In the genomic region with DNA sequence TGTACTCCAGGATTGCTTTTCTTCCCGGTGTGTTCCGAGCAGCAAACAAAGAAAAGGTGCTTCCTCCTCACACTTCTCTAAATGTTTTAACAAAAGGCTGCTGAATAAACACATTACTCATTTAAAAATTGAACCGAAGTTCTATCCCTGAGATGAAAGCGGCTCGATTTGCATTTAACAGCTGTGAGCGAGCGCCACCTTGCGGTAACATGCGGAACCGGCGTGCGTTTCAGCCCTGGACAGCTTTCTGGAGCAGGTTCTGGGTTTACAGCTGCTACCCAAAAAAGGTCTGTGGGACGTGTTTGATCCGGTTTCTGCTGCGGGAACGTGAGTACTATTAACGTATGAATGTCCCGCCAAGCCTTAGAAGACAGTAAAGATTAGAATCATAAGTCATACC, we compare ENCODE assay signal across 8 mouse cellular contexts. TPM values are rescaled to one million over a fixed set of nuclear protein-coding genes. Genes with fewer than 3 reads are reported as not detected.
A peak's percentile ranks its signal among the peaks of the same experiment; 100 is the strongest.
DNase-seq lines count a peak whose midpoint lies in the region; ATAC-seq and TF ChIP-seq lines count a peak whose summit lies in the region.

No protein-coding gene starts in this region.

- no peaks in the 10 kb centered on the region for H3K36me3 ChIP-seq in hindbrain, embryonic 13.5 days
- no peaks in the 10 kb centered on the region for H3K36me3 ChIP-seq in lung, postnatal 0 days (ENCODE audit: insufficient read depth, low read length)

- H3K4me3 ChIP-seq in hindbrain, embryonic 13.5 days, result peak overlapping the region; percentile 73
- H3K4me3 ChIP-seq in lung, postnatal 0 days (ENCODE audit: low read depth, low read length), result no peak overlapping the region

- DNase-seq in NIH3T3 (ENCODE audit: low read depth), result peak; percentile 79
- peak; percentile 90 for DNase-seq in cerebellum, adult 8-10 months
- DNase-seq in frontal cortex, adult 2 months (ENCODE audit: extremely low spot score in 1 of 2, low spot score in 1 of 2), result peak; percentile 81 to 98
- DNase-seq in layer of hippocampus, postnatal 14 days (ENCODE audit: low spot score in 2 of 2), result peak; percentile 91 to 94
- DNase-seq in lung, postnatal 0 days (ENCODE audit: low spot score), result peak; percentile 71
- DNase-seq in retina, postnatal 1 day, result peak; percentile 83
- DNase-seq in yolk sac, embryonic 10.5 days (ENCODE audit: low spot score), result peak; percentile 58

- ATAC-seq in hindbrain, embryonic 13.5 days (ENCODE audit: low FRiP score), result no peak
- ATAC-seq in lung, postnatal 0 days, result no peak

- H3K27ac ChIP-seq in hindbrain, embryonic 13.5 days, result no peak overlapping the region
- no peak overlapping the region for H3K27ac ChIP-seq in lung, postnatal 0 days (ENCODE audit: low read length)

- peak overlapping the region; percentile 97 for H3K4me2 ChIP-seq in hindbrain, embryonic 13.5 days
- H3K4me2 ChIP-seq in lung, postnatal 0 days (replicated peaks; ENCODE audit: low read depth, low read length), result peak overlapping the region; percentile 18; the same call in 1 of the 2 replicates

- no peak for TF ChIP-seq EP300 in lung, postnatal 0 days (IDR thresholded peaks at IDR 0.05)

- H3K9ac ChIP-seq in hindbrain, embryonic 13.5 days, result peak overlapping the region; percentile 86
- H3K9ac ChIP-seq in lung, postnatal 0 days (replicated peaks; ENCODE audit: low read depth), result no peak overlapping the region

- peaks cover 50% of the 10 kb centered on the region for H3K4me1 ChIP-seq in hindbrain, embryonic 13.5 days (replicated peaks)
- no peaks in the 10 kb centered on the region for H3K4me1 ChIP-seq in lung, postnatal 0 days (ENCODE audit: insufficient read depth, low read depth, low read length)

- peaks cover 41% of the 10 kb centered on the region for H3K27me3 ChIP-seq in hindbrain, embryonic 13.5 days
- H3K27me3 ChIP-seq in lung, postnatal 0 days (replicated peaks; ENCODE audit: insufficient read depth, low read length), result peaks cover 32% of the 10 kb centered on the region

- WGBS in hindbrain, embryonic 13.5 days, result under 1% methylated on average over 18 of the region's 18 CpGs
- WGBS in lung, postnatal 0 days, result under 1% methylated on average over 18 of the region's 18 CpGs

- TF ChIP-seq CTCF in lung, postnatal 0 days (IDR thresholded peaks at IDR 0.05), result peak; percentile 92

- no peaks in the 10 kb centered on the region for H3K9me3 ChIP-seq in hindbrain, embryonic 13.5 days
- H3K9me3 ChIP-seq in lung, postnatal 0 days (ENCODE audit: low read length), result no peaks in the 10 kb centered on the region

RNA-seq across cellular contexts. Expression of gene Ptprt, which starts 1.9 kb away (rescaled TPM):
- polyA plus RNA-seq in frontal cortex, adult 2 months (2012; rRNA removed), result 32.3 and 35.6 TPM in 2 replicates
- polyA plus RNA-seq in hindbrain, embryonic 13.5 days (2015; fragmentation: Nextera tagmentation; extraction: Ambion mirVana), result 8.0 and 8.4 TPM in 2 replicates
- total RNA-seq in layer of hippocampus, postnatal 14 days (2021), result 10 to 100 TPM; 50.9 to 52.6 TPM
- 0.08 and 0.37 TPM in 2 replicates for polyA plus RNA-seq in lung, postnatal 0 days (2015; fragmentation: Nextera tagmentation; extraction: Ambion mirVana)
